19 mouse cellular contexts compared by ENCODE assay signal in the genomic region with DNA sequence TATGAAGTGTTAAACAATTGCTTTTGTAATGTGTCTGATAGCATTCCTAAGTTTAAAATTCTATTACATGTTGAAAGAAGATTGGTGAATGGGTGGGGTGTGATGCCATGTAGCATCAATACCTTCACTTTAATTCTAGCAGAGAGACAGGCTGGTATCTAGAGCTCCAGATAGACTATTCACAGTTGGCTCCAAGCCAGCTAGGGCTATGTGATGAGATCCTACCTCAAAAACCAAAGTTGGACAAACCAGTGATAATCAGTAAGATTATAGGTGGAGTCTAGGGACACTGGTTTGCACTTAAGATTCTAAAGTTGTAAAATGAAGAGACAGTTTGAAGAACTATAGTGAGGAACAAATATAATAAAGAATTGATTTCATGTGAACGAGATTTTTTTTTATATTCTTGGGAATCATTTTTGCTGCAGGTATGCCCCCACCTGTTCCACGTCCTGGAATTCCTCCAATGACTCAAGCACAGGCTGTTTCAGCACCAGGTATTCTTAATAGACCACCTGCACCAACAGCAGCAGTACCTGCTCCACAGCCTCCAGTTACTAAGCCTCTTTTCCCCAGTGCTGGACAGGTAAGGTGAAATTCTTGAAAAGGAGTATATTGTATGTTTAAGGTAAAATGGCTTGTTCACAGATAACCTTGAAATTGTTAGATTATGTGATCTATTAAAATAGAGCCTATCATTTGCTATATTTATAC. TPM values are rescaled to one million over a fixed set of nuclear protein-coding genes. Genes with fewer than 3 reads are reported as not detected.
A peak's percentile ranks its signal among the peaks of the same experiment; 100 is the strongest.
DNase-seq lines count a peak whose midpoint lies in the region; ATAC-seq lines count a peak whose summit lies in the region.
"Had no signal": no experiment of that assay in that cellular context is flagged by ENCODE, and none has a peak within 500 bp of the region (broad histone marks: within the 10 kb centered on the region; RNA-seq: fewer than 3 reads in every experiment).

No protein-coding gene starts in this region.

- peaks cover 2% of the 10 kb centered on the region; the same call in 1 of the 2 replicates for H3K4me1 ChIP-seq in limb, embryonic 11.5 days (ENCODE audit: control insufficient read depth, insufficient read depth, low read length)
- H3K4me1 ChIP-seq in limb, embryonic 10.5 days: no peaks in the 10 kb centered on the region
- H3K4me1 ChIP-seq: heart, embryonic 10.5 days had no signal

- no peaks in the 10 kb centered on the region for H3K27me3 ChIP-seq in limb, embryonic 11.5 days (ENCODE audit: control insufficient read depth, insufficient read depth, low read length)
- no peaks in the 10 kb centered on the region for H3K27me3 ChIP-seq in limb, embryonic 10.5 days (ENCODE audit: low read depth, poor library complexity, severe bottlenecking)
- H3K27me3 ChIP-seq: forebrain, embryonic 13.5 days; heart, embryonic 13.5 days; hindbrain, embryonic 12.5 days; hindbrain, embryonic 15.5 days had no signal

- H3K36me3 ChIP-seq in limb, embryonic 11.5 days (ENCODE audit: control insufficient read depth, insufficient read depth, low read length): peaks cover 32% of the 10 kb centered on the region
- peaks cover 100% of the 10 kb centered on the region for H3K36me3 ChIP-seq in limb, embryonic 10.5 days

- H3K9me3 ChIP-seq in limb, embryonic 11.5 days (ENCODE audit: control insufficient read depth, low read length): no peaks in the 10 kb centered on the region
- no peaks in the 10 kb centered on the region for H3K9me3 ChIP-seq in limb, embryonic 10.5 days (replicated peaks)
- H3K9me3 ChIP-seq: forebrain, embryonic 10.5 days; forebrain, embryonic 13.5 days; heart, embryonic 10.5 days; heart, embryonic 13.5 days; hindbrain, embryonic 12.5 days; hindbrain, embryonic 15.5 days had no signal

- DNase-seq in cerebellum, postnatal 14 days: peak; percentile 26 to 38
- DNase-seq in cerebellum, adult 9-11 months: no peak
- DNase-seq in limb, embryonic 11.5 days (ENCODE audit: low spot score): peak; percentile 13
- no peak for DNase-seq in limb, embryonic 10.5 days (ENCODE audit: low spot score)
- DNase-seq in adrenal gland, postnatal 25 days: no peak
- DNase-seq: adrenal gland, adult 8-10 months; adrenal gland, postnatal 36 days; gastrocnemius, postnatal 25 days; heart, adult 2 months had no signal

- H3K4me2 ChIP-seq in limb, embryonic 11.5 days (ENCODE audit: low read depth, severe bottlenecking): no peak overlapping the region
- H3K4me2 ChIP-seq: forebrain, embryonic 13.5 days; heart, embryonic 13.5 days; hindbrain, embryonic 12.5 days; hindbrain, embryonic 15.5 days had no signal

- no peak overlapping the region for H3K9ac ChIP-seq in limb, embryonic 11.5 days (ENCODE audit: low read length)
- H3K9ac ChIP-seq: forebrain, embryonic 13.5 days; heart, embryonic 13.5 days; hindbrain, embryonic 12.5 days; hindbrain, embryonic 15.5 days had no signal

- no peak overlapping the region for H3K4me3 ChIP-seq in limb, embryonic 11.5 days (ENCODE audit: low read depth, low read length)
- H3K4me3 ChIP-seq in limb, embryonic 10.5 days: no peak overlapping the region
- H3K4me3 ChIP-seq: forebrain, embryonic 10.5 days; forebrain, embryonic 13.5 days; heart, adult 2 months; heart, embryonic 10.5 days; heart, embryonic 13.5 days; hindbrain, embryonic 12.5 days; hindbrain, embryonic 15.5 days had no signal

- no peak overlapping the region for H3K27ac ChIP-seq in limb, embryonic 11.5 days (replicated peaks; ENCODE audit: low read depth, low read length)
- H3K27ac ChIP-seq in limb, embryonic 10.5 days: no peak overlapping the region
- H3K27ac ChIP-seq: forebrain, embryonic 10.5 days; forebrain, embryonic 13.5 days; heart, adult 2 months; heart, embryonic 10.5 days; heart, embryonic 13.5 days; hindbrain, embryonic 12.5 days; hindbrain, embryonic 15.5 days had no signal

- no peak for ATAC-seq in limb, embryonic 11.5 days (ENCODE audit: insufficient number of reproducible peaks, low FRiP score, low TSS enrichment, low read depth)
- ATAC-seq in megakaryocyte progenitor cell, adult 5-6 weeks (replicated peaks; ENCODE audit: poor library complexity): peak; percentile 23; the same call in 1 of the 2 replicates
- ATAC-seq: activated CD4-positive, CD25-positive, alpha-beta regulatory T cell, adult 4 months; CD4-positive, CD25-positive, alpha-beta regulatory T cell, adult 4 months; forebrain, embryonic 13.5 days; intestine, postnatal 0 days had no signal

- whole genome bisulfite sequencing in limb, embryonic 11.5 days: 95% methylated on average over 2 of the region's 2 CpGs
- WGBS in limb, embryonic 10.5 days: 95% methylated on average over 2 of the region's 2 CpGs

RNA-seq across cellular contexts. Expression of gene Zfp207, which starts 8.5 kb away (rescaled TPM):
- polyA plus RNA-seq in limb, embryonic 11.5 days (2014; fragmentation: Nextera tagmentation; extraction: Ambion mirVana): 343 and 367 TPM in 2 replicates
- polyA plus RNA-seq in limb, embryonic 10.5 days (2016; fragmentation: Nextera tagmentation; extraction: Ambion mirVana): 295 and 314 TPM in 2 replicates
- total RNA-seq in megakaryocyte progenitor cell, adult 5-6 weeks (2015): 389 and 414 TPM in 2 replicates
- total RNA-seq in megakaryocyte progenitor cell, adult 5-6 weeks (2017): 215 and 254 TPM in 2 replicates
- total RNA-seq in adrenal gland, postnatal 25 days (2021): 158 and 187 TPM in 2 replicates

RNA-seq across cellular contexts. Expression of gene 5730455P16Rik, which starts 13.7 kb away (rescaled TPM):
- 23.2 and 25.9 TPM in 2 replicates for polyA plus RNA-seq in limb, embryonic 11.5 days (2014; fragmentation: Nextera tagmentation; extraction: Ambion mirVana)
- 21.3 and 25.0 TPM in 2 replicates for polyA plus RNA-seq in limb, embryonic 10.5 days (2016; fragmentation: Nextera tagmentation; extraction: Ambion mirVana)
- total RNA-seq in megakaryocyte progenitor cell, adult 5-6 weeks (2015): 5.6 and 6.1 TPM in 2 replicates
- 9.0 and 11.3 TPM in 2 replicates for total RNA-seq in megakaryocyte progenitor cell, adult 5-6 weeks (2017)
- 21.0 and 23.3 TPM in 2 replicates for total RNA-seq in adrenal gland, postnatal 25 days (2021)

RNA-seq across cellular contexts. Expression of gene Psmd11, which starts 36.9 kb away (rescaled TPM):
- polyA plus RNA-seq in limb, embryonic 11.5 days (2014; fragmentation: Nextera tagmentation; extraction: Ambion mirVana): 316 and 334 TPM in 2 replicates
- 362 and 370 TPM in 2 replicates for polyA plus RNA-seq in limb, embryonic 10.5 days (2016; fragmentation: Nextera tagmentation; extraction: Ambion mirVana)
- 103 and 105 TPM in 2 replicates for total RNA-seq in megakaryocyte progenitor cell, adult 5-6 weeks (2015)
- total RNA-seq in megakaryocyte progenitor cell, adult 5-6 weeks (2017): 78.8 and 83.5 TPM in 2 replicates
- 151 and 166 TPM in 2 replicates for total RNA-seq in adrenal gland, postnatal 25 days (2021)

Comparison
In these comparisons a context has a peak if more than half of its experiments do, and no peak if none do; other contexts are left out.
1. DNase-seq: peak in cerebellum, postnatal 14 days (2 of 2) and limb, embryonic 11.5 days (single experiment); none in cerebellum, adult 9-11 months (single experiment), limb, embryonic 10.5 days (single experiment) and adrenal gland, postnatal 25 days (single experiment).